Mouse (Mus musculus): ENCODE measurements around the gene Kcmf1. TPM values are rescaled to one million over a fixed set of nuclear protein-coding genes. Genes with fewer than 3 reads are reported as not detected.
"Not testable (repeated sequence)": the region's sequence is repeated elsewhere in the genome, so short reads cannot be mapped to it uniquely, and the experiment has no call there.

The Kcmf1 gene
- total RNA-seq, 2 experiments from 2014 or later, result 97.7 to 101 TPM

DNA sequence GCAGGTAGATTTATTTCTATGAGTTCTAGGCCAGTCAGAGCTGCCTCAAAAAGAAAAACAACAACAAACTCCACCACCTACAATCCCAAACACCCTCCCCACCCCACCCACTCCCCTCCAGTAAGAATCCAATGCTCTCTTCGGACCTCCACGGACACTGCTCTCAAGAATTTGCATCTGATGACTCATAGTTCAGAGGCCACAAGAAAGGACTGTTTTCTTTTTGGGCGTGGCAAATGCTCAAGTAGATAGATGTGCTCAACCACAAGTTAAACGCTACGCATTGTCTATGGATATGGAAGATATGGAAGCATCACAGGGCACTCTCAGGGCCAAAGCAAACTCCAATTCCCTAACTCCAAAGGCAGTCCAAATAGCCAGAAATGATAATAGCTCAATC is 45.5 kb downstream of the Kcmf1 start:
- intact Hi-C loops (cut with DNase I), result loop anchor here (5.0 kb wide), 1 partner anchor 43 kb away; the partner anchor contains the start of gene Kcmf1
- no peak for DNase-seq (ENCODE audit: low spot score)

DNA sequence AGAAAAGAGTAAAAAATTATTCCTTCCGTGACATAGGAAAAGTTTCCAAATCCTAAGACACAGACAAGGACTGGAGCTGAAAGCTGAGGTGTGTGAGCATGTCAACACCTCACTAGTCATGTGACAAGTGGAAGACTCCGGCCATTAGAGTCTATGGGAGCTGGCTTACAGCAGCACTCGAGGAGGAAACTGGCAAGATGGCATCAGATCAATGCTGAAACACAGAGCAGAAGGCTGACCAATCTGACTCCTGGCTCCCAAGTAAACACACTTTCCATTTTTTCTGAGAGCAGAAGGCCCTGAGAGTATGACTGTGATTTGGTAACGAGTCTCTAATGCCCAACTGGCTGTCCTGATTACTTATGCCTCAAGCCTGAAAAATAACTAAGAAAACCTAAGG is 47.6 kb downstream of the Kcmf1 start:
- intact Hi-C loops (cut with DNase I), result loop anchor here (5.0 kb wide), 1 partner anchor 45 kb away; the partner anchor contains the start of gene Kcmf1

DNA sequence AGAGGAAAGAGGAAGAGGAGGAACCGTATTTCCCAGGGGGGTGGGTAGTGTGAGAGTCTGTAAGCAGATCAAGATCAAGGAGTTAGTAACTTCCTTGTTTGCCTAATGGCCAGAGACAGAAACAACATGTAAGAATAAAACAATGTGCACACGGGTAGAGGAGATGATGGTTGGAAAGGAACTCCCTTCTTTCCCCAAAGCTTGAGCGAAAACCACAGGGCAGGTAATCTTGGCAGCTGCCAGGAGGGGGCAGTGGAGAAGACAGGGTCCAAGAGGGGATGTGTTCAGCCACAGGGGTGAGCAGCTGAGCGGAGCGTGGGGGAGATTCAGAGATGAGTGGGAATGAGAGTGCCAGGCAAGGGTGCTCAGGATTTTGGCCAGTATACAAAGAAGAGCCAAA is 48.1 kb downstream of the Kcmf1 start:
- DNase-seq (ENCODE audit: low spot score), result no peak
- intact Hi-C loops (cut with DNase I), result loop anchor here (5.0 kb wide), 1 partner anchor 46 kb away; the partner anchor contains the start of gene Kcmf1

More for the DNA sequence above, 47.6 kb downstream of the Kcmf1 start:
- no peak for DNase-seq (ENCODE audit: low spot score)

DNA sequence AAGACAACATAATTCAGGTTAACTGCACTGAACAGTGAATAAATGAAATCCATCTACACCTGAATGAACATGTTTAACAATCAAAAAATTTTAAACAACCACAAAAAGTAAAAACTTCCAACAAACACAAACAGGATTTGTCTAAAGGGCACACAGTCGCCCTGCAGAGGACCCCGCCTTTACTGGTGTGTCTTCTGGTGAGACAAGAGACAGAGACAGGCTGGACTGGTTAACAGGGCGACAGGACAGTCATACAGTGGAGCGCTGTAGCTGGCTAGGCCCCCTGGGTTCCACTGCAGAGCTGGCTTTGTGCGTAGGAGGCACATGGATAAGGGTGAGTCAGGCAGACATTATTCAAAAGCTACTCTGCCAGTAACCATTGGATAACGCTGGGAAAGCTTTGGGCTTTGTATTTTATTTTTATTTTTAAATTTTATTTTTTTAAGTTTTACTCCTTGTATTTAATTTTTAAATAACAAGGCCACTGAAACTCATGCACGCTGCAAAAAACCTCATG is 57.7 kb downstream of the Kcmf1 start:
- no peak for DNase-seq (ENCODE audit: low spot score)
- intact Hi-C loops (cut with DNase I), result no loop called here

DNA sequence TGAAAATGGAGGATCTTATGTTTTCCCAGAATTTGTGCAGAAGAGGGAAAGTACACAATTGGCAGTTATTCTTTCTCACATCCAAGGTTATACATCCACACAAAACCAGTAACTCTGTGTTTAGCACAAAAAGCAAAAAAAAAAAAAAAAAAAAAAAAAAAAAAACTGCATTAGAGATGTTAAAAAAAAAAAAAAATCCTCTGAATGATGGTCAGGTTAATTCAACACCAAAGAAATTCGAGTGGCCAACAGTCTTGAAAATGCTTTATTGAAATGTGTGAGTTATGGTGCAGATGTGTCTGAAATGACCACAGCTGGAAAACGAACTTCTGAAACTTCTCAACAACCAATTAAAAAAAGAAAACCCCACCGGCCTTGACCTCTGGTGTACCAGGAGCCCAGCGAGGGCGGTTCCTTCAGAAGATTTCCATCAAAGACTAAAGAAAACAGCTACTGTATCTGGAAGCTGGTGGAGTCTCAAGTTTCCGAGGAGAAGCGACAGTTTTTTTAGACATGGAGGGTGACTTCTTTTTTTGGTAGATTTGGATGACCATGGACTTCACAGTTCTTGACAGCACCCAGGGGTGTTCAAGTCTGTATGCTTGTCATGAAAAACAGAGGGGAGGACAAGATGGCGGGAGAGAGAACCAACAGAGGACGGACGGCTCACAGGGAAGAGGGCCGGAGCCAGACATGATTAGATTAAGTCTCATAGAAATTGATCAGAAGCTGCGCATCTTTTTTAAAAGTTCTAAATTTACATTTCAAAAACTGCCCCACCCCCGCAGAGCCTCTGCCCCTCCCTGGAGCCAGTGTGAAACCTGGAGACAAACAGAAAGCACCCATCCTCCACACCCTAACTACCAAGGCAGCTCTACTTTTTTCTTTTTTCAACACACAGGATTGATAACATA is 58.7 kb downstream of the Kcmf1 start:
- intact Hi-C loops (cut with DNase I), result no loop called here
- no peak for DNase-seq (ENCODE audit: low spot score)

DNA sequence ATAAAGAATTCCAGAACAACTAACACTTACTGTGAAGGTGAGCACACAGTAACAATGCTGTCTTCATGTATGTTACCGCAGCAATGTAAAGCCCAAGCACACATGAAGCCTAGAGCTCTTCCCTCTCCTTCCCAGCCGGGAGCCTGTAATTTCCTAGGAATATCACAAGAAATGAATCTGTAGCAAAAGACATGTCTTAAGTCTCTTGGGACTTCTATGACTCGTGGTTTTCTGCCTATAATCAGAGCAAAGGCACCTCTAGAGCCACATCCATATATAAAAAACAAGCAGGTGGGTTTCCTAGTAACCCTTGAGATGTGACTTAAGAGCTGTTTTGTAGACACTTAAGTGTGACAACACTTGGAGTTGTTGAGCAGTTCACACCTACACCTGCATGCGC is 62.0 kb downstream of the Kcmf1 start:
- DNase-seq (ENCODE audit: low spot score), result no peak
- intact Hi-C loops (cut with DNase I), result loop anchor here (10.0 kb wide), 1 partner anchor 317 kb away; no protein-coding TSS in a partner anchor

DNA sequence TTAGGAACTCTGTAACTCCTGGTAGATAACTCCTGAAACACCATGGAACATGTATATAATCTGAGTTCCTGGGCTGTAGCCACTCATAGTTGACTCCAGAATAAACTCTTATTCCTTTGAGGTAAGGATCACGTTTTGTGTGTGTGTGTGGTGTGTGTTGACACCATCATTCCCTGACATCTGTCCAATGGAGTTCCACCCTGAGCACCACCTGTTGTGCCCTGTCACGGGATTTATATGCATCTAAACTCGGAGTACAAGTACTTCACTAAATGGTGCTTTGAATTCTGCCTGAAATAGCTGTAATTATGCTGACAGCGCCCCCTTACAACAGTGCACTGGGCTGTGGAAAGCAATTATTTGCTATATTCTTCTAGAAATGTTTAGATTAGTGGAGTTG is 65.3 kb downstream of the Kcmf1 start:
- intact Hi-C loops (cut with DNase I), result loop anchor here (10.0 kb wide), 1 partner anchor 320 kb away; no protein-coding TSS in a partner anchor
- no peak for DNase-seq (ENCODE audit: low spot score)

DNA sequence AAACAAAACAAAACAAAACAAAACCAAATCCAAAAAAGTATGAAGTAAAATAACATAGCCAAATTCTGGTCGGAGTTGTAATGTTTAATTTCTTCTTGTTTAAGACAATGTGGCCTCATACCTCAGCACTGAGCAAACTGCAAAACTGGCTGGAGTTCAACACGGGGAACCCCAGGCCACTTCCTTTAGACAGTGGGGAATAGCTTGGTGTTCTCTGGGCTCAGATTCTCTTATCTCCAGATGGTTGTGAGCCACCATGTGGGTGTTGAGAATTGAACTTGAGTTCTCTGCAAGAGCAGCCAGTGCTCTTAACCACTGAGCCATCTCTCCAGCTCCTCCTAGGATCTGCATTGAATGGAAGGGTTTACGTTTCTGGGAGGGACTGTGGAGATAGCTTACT is 67.9 kb downstream of the Kcmf1 start:
- intact Hi-C loops (cut with DNase I), result loop anchor here (2.0 to 10.0 kb wide), 2 partner anchors 197 to 323 kb away; no protein-coding TSS in a partner anchor

DNA sequence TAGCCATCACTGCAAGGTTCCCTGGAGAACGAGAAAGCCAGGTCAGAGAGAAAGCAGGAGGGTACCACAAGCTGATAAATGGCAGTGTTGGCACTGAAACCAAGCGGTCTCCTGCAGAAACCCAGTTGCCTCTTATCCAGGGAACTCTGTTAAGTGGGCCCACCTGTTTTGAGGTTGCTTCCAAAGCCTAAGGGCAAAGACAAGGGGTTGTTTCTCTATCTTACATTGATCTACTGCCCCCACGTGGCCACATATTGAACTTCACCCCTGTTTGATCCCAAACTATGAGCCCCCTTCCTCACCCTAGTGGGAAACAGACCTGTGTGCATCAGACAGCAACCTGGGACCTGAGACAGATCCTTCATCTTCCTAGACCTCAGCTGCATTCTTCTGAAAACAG is 68.5 kb downstream of the Kcmf1 start:
- intact Hi-C loops (cut with DNase I), result loop anchor here (2.0 to 10.0 kb wide), 2 partner anchors 196 to 324 kb away; no protein-coding TSS in a partner anchor
- DNase-seq (ENCODE audit: low spot score), result no peak

More for the DNA sequence above, 67.9 kb downstream of the Kcmf1 start:
- DNase-seq (ENCODE audit: low spot score), result no peak

DNA sequence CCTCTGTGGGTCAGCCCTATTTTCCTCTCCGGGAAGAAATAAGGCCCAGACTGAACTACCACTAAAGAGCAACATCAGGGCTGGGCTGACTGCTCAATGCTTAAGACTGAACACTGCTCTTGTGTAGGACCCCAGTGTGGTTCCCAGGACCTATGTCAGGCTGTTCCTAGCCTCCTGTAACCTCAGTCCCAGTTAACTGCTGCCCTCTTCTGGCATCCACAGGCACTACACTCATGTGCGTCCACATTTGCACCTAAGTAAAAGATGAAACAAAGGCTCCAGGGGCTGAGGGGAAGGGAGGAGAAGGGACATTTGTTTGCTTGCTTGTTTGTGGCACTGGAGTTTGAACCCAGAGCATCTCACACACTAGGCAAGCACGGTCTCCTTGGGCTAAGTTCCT is 70.9 kb downstream of the Kcmf1 start:
- no peak for DNase-seq (ENCODE audit: low spot score)
- intact Hi-C loops (cut with DNase I), result loop anchor here (5.0 kb wide), 1 partner anchor 37 kb away; no protein-coding TSS in a partner anchor

DNA sequence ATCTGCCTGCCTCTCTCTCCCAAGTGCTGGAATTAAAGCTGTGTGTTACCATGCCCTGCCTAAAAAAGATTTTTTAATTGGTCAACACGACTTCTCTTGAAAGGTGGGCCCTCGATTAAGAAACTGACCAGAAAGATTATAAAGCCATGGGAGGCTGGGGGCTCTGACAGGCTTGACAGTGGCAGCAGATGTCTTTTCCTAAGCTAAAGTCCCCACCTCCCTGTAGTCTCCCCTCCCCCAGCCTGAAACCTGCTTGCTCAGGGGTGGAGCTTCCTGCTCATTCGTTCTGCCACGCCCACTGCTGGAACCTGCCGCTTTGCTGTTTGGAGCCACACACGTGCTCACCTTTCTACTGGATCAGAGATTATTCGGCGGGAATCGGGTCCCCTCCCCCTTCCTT is 71.7 kb downstream of the Kcmf1 start:
- intact Hi-C loops (cut with DNase I), result loop anchor here (5.0 kb wide), 1 partner anchor 36 kb away; no protein-coding TSS in a partner anchor
- DNase-seq (ENCODE audit: low spot score), result not testable (repeated sequence)

DNA sequence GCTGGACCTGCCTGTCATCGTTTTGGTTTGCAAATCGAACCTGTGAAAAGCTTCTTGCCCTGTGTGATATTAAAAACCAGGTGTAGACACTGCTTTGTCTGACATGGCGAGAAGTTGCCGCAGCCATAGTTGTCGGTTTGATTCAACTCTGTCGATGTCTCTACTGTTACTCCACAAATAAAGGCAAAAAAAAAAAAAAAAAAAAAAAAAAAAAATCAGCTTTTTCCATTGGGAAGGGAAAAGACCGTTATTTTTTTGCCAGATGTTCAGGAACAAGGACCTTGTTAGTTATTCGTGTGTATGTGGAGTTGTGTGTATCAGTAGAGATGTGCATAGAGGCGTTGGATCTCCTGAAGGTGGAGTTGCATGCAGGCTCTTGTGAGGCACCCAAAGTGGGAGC is 74.0 kb downstream of the Kcmf1 start:
- DNase-seq (ENCODE audit: low spot score), result no peak
- intact Hi-C loops (cut with DNase I), result loop anchor here (5.0 kb wide), 1 partner anchor 33 kb away; no protein-coding TSS in a partner anchor

DNA sequence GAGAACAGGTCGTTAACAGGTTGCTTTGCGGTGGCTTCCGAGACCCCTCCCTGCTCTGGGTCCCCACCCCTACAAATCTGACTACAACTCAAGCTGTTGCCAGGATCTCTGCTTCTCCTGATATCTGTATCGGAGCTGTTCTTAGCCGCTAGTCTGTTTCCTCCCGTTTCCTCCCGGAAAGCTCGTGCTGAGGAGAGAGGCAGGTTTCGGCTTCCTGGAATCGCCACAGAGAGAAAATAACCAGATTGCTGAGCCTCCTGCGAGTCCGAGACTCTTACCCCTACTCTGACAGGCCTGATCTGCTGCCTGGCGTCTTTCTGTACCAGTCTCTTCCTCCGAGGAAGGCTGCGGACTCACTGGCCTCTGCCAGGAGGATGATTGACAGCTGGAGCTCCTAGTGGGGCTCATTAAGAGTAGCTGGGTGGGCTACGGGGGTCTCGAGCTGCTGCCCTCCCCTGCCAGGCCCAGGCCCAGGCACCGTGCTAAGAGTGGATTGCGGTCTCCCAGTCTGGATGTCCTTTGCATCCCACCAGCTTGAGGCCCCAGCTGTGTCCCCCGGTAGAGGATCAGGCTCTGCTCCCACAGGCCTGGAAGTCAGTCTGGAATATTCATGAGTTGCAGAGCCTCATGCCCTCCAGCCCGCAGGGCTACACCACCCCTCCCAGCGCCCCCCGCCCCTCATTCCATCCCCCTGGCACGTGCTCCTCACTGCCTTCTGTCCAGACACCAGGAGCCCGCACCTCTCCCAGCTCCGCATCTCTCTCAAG is 74.6 kb downstream of the Kcmf1 start:
- DNase-seq (ENCODE audit: low spot score), result no peak
- intact Hi-C loops (cut with DNase I), result loop anchor here (5.0 kb wide), 1 partner anchor 33 kb away; no protein-coding TSS in a partner anchor

DNA sequence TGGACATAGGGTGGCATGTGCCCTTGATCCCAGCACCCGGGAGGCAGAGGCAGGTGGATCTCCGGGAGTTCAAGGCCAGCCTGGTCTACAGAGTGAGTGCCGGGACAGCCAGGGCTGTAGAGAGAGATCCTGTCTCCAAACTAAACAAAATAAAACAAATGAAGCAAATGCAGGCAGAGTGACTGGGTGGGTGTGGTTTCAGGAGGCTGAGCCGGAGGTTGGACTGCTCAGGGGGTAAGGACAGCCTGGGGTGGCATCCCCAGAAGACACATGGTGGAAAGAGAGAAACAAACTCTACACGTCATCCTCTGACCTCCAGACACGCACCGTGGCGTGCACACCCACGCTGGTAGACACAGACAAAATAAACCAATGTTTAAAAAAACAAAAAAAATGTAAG is 86.3 kb downstream of the Kcmf1 start:
- DNase-seq (ENCODE audit: low spot score), result no peak
- intact Hi-C loops (cut with DNase I), result no loop called here

DNA sequence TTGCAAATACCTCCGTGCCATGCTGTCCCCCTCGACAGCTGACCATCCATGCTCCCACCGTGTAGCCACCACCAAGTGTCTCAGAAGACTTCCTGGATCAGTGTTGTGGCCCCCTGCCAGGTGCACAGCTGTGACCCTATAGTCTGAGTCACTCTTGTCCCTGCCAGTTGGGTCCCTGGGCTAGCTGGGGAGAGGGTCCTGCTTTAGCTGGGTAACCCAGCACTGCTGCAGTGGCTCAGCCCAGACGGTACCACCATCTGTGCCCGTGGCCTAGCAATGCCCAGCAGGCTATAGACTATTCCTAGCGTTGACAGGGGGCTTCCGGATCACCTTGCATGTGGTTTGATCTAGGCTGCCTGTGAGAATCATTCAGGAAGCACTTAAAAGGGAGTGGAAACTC is 89.5 kb downstream of the Kcmf1 start:
- DNase-seq (ENCODE audit: low spot score), result no peak
- intact Hi-C loops (cut with DNase I), result no loop called here

DNA sequence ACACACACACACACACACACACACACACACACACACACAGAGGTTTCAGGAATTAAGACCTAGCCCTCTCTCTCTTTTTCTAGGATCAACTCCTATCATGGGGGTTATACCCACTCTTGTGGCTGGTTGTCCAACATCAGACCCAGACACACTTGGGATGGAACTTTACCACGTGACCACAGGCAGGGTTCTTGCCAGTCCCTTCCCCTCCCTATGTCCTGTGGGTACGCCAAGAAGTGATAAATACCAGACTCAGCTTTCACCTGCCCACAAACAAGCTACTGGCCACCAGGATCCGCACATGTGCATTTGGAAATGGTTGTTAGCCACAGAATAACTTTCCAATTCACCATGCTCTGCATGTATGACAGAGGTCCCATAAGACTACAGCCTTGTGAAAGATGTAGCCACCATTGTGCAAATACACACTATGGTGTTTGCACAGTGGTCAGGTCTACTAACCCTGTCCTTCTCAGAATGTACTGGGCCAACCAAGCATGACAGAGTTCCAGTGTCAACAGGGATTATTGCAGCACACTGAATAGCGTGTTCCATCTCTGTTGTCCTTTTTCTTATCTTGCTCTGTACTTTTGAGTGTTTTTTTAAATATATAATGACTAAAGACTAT is 90.1 kb downstream of the Kcmf1 start:
- intact Hi-C loops (cut with DNase I), result no loop called here
- DNase-seq (ENCODE audit: low spot score), result no peak

DNA sequence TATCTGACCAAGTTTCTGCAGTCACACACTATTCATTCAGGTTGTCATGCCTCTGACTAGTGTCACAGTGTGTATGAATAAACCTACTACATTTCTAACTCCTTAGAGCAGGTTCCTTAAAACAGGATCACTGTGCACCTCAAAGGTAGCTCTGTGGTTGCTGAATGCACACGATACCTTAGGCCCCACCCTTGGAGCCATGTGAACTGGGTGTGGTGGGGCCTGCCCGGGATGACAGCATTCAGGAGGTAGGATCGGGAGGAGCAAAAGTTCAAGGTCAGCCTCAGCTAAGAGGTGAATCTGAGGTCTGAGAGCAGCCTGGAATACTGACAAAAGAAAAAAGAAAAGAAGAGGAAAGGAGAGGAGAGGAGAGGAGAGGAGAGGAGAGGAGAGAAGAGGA is 91.4 kb downstream of the Kcmf1 start:
- no peak for DNase-seq (ENCODE audit: low spot score)
- intact Hi-C loops (cut with DNase I), result no loop called here

DNA sequence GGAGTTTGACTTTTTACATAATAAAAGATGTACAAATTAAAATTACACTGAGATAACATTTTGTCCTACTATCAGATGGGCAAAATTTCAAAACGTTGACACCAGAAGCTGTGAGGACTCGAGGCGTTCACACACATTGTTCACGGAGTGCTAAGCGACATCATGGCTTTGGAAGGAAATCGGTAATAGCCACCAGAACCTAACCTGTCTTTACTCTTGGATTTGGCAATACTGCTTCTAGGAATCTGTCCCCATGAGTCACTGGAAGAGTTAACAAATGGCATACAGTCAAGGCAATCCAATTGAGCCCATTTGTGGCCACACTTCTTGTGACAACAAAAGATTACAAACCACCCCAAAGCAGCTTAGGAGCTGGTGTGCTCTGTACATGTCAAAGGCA is 96.1 kb downstream of the Kcmf1 start:
- intact Hi-C loops (cut with DNase I), result no loop called here
- DNase-seq (ENCODE audit: low spot score), result no peak

DNA sequence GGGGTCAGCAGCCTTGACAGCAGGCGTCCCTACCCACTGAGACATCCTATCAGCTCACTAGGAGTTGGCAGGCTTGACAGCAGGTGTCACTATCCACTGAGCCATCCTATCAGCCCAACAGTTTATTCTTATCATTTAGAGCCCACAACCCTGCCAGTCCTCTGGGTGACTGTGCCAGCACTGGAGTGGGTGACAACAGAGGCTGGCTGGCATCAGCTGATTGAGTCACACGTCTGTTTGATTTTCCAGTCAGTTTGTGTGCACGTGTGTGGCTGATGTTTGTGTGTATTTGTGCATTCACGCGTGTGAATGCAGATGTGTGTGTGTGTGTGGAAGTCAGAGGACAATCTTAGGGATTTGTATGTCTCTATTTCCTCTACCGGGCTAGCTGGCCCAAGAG is 97.7 kb downstream of the Kcmf1 start:
- no peak for DNase-seq (ENCODE audit: low spot score)
- intact Hi-C loops (cut with DNase I), result no loop called here

DNA sequence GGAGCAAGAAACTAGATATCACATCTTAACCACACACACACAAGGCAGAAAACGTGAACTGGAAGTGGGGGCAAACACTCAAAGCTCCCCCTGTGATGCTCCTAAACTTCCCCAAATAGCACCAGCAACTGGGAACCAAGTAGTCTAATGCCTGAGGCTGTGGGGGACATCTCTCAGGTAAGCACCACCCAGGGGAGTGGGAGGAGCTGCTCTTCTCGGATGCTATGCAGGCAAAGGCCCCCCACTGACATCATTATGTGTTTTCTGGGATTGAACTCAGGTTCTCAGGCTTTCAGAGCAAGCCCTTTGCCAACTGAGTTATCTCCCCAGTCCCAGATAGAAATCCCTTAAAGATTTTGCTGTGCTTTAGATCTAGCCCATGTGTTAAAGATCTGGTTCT is 99.1 kb downstream of the Kcmf1 start:
- intact Hi-C loops (cut with DNase I), result no loop called here
- no peak for DNase-seq (ENCODE audit: low spot score)
